Mouse (Mus musculus): ENCODE measurements at regions not wholly inside any gene's neighbourhood (a gene's known extent, or its start where the extent isn't known, plus 50 kb on each side); places are given as distances from the start of the nearest gene placed in this dataset.

DNA sequence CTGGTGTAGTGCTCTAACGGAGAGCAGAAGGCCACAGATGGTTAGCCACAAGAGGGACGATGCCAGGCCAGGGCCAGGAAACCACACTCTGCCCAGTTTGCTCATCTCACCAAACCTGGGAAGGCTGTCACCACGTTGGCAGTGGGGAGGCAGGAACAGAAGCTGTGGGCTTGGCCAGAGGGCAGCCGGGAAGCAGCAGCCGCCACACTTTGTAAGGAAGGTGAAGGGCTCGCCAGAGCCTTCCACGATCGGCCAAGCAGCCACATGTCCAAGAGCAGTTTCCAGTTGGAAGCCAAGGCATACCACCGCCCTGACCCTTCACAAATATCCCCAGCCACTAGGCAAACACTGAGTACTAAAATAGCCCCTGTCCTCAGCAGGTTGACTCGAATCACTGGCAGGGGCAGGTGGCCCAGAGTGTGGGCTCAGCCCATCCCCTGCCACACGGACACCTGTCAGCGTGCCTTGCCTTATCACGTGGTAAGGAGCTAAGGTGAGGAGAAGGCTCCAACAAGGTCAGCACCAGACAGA lies 120.9 kb downstream of the Vegfa start:
- no peak for DNase-seq (ENCODE audit: low read depth, low spot score)
- Histone ChIP-seq H3K9me3 (replicated peaks; ENCODE audit: insufficient read depth, low read length) (no peaks in the 10 kb centered on the region), H3K9ac (ENCODE audit: control insufficient read depth, low read depth, low read length, poor library complexity, severe bottlenecking) (no peak overlapping the region), H3K27me3 (ENCODE audit: control insufficient read depth in 1 of 2, insufficient read depth in 2 of 2, low read length in 2 of 2) (no peaks in the 10 kb centered on the region; a peak in 1 of 4 replicates), H3K27ac (ENCODE audit: control insufficient read depth, low read depth, low read length) (no peak overlapping the region), H3K4me3 (ENCODE audit: control insufficient read depth in 1 of 2, insufficient read depth in 1 of 2, low read depth in 2 of 2, low read length in 2 of 2) (no peak overlapping the region), H3K79me2 (ENCODE audit: control insufficient read depth, insufficient read depth, low read length, poor library complexity) (no peaks in the 10 kb centered on the region), H3K4me1 (ENCODE audit: control insufficient read depth in 1 of 2, insufficient read depth in 2 of 2, low read length in 2 of 2) (no peaks in the 10 kb centered on the region), H3K36me3 (ENCODE audit: control insufficient read depth in 1 of 2, insufficient read depth in 2 of 2, low read length in 2 of 2) (no peaks in the 10 kb centered on the region)
- TF ChIP-seq TBP (IDR thresholded peaks at IDR 0.05; ENCODE audit: low read depth, low read length) (no peak), ELF1 (IDR thresholded peaks at IDR 0.05; ENCODE audit: low read depth, low read length) (no peak), GABPA (IDR thresholded peaks at IDR 0.05; ENCODE audit: low read depth, low read length) (no peak), MEF2A (IDR thresholded peaks at IDR 0.05; ENCODE audit: extremely low read depth, insufficient replicate concordance, low read depth, low read length, poor library complexity, severe bottlenecking) (no peak), E2F4 (IDR thresholded peaks at IDR 0.05; ENCODE audit: borderline replicate concordance, low read depth, low read length) (no peak), UBTF (IDR thresholded peaks at IDR 0.05; ENCODE audit: borderline replicate concordance, insufficient read depth, low read depth, low read length) (no peak), USF1 (IDR thresholded peaks at IDR 0.05; ENCODE audit: low read depth, low read length) (no peak), TAL1 (IDR thresholded peaks at IDR 0.05; ENCODE audit: low read length) (no peak), NELFE (IDR thresholded peaks at IDR 0.05; ENCODE audit: low read depth, low read length) (no peak), RCOR1 (IDR thresholded peaks at IDR 0.05; ENCODE audit: low read depth, low read length) (no peak)

DNA sequence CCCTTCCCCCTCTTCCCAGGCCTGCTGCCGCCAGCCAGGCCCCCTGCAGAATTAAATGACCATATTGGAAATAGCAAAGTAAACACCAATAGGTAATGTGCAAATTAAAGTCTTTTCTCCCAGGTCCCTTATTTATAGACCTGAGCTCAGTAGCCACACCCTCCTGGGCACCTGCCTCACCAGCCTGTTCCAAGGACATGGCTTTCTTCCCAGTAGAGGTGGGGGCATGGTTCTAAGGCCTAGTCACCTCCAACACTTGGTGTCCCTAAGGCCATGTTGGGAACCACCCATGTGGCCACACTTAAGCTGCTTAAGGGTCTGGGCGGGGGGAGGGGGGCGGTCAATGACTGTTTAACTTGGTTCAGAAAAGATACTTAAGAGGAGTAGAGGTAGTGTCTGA lies 121.9 kb downstream of the Vegfa start:
- Histone ChIP-seq H3K79me2 (ENCODE audit: control insufficient read depth, insufficient read depth, low read length, poor library complexity) (no peaks in the 10 kb centered on the region), H3K9me3 (replicated peaks; ENCODE audit: insufficient read depth, low read length) (no peaks in the 10 kb centered on the region), H3K4me3 (ENCODE audit: control insufficient read depth in 1 of 2, insufficient read depth in 1 of 2, low read depth in 2 of 2, low read length in 2 of 2) (no peak overlapping the region), H3K9ac (ENCODE audit: control insufficient read depth, low read depth, low read length, poor library complexity, severe bottlenecking) (no peak overlapping the region), H3K27me3 (ENCODE audit: control insufficient read depth in 1 of 2, insufficient read depth in 2 of 2, low read length in 2 of 2) (peaks cover 0 to 2% of the 10 kb centered on the region in 2 experiments; a peak in 2 of 4 replicates), H3K27ac (ENCODE audit: control insufficient read depth, low read depth, low read length) (no peak overlapping the region), H3K36me3 (ENCODE audit: control insufficient read depth in 1 of 2, insufficient read depth in 2 of 2, low read length in 2 of 2) (no peaks in the 10 kb centered on the region), H3K4me1 (ENCODE audit: control insufficient read depth in 1 of 2, insufficient read depth in 2 of 2, low read length in 2 of 2) (no peaks in the 10 kb centered on the region)
- no peak for DNase-seq (ENCODE audit: low read depth, low spot score)
- no peak for TF ChIP-seq MAZ (IDR thresholded peaks at IDR 0.05; ENCODE audit: low read depth, low read length)
- no peak for TF ChIP-seq RAD21 (IDR thresholded peaks at IDR 0.05; ENCODE audit: low read depth, low read length)
- no peak for TF ChIP-seq POLR2AphosphoS5 (IDR thresholded peaks at IDR 0.05; ENCODE audit: borderline replicate concordance, low read depth, low read length)
- TF ChIP-seq UBTF (IDR thresholded peaks at IDR 0.05; ENCODE audit: borderline replicate concordance, insufficient read depth, low read depth, low read length): no peak
- TF ChIP-seq GABPA (IDR thresholded peaks at IDR 0.05; ENCODE audit: low read depth, low read length): no peak
- no peak for TF ChIP-seq ZNF384 (IDR thresholded peaks at IDR 0.05; ENCODE audit: low read depth, low read length)
- no peak for TF ChIP-seq MXI1 (IDR thresholded peaks at IDR 0.05; ENCODE audit: low read depth, low read length)
- no peak for TF ChIP-seq TAL1 (IDR thresholded peaks at IDR 0.05; ENCODE audit: low read length)
- no peak for TF ChIP-seq NRF1 (IDR thresholded peaks at IDR 0.05; ENCODE audit: insufficient read depth, low read depth, low read length, poor library complexity, severe bottlenecking)
- TF ChIP-seq EP300 (IDR thresholded peaks at IDR 0.05; ENCODE audit: low read depth in 1 of 2, low read length in 2 of 2): no peak
- no peak for TF ChIP-seq TBP (IDR thresholded peaks at IDR 0.05; ENCODE audit: low read depth, low read length)
